Mouse (Mus musculus) ovary, postnatal 36 days (tissue): Measurements from ENCODE around the gene Siglece.
A peak's percentile ranks its signal among the peaks of the same experiment; 100 is the strongest.

ENCODE experiments used
- DNase-seq: peaks from one replicate; pipeline ENCODE4 v3.0.0; 2022; ENCODE audit warnings: low spot score, mixed read lengths

Siglece gene

DNA sequence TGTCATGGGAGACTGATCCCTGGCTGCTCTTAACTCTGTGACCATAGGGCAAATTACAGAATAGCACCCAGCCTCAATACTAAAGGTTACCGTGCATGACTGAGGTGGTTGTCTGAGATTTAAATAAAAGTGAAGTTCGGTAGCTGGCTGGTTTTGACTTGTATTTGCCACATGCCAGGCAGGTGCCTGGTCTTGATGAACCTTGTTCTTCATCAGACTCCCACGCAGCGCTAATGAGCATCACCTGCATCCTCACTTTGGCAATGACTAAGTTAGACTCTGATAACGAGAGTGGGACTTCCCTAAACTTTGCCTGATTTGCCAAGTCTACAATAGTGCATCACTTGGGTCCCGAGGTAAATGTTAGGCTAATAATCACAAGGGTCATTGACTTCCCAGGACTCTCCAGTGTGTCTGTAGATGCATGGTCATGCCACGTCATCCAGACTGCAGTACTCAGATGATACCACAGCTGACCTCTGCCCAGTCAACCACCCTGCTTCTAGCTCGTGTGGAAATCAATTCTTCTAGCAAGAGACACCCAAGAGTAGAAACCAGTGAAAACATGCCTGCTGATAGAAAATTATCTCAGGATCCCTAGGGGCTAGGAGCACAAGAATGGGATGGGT lies 34.1 kb downstream of the Siglece start:
- no peak for DNase-seq

DNA sequence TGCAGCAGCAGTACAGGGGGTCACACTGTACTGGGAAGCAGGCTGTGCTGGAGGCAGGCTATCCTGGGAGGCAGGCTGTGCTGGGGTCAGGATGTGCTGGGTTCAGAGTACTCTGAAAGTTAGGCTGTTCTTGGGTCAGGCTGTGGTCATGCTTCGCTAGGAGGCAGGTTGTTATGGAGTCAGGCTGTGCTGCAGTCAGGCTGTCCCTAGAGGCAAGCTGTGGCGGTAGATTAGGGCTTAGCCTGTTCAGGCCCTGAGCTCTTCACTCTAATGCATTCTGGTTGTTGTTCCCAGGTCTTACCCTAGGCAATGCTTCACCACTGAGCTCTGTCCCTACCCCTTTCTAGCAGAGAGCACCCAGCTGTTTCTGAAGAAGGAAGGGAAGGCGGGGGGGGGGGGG lies 34.9 kb downstream of the Siglece start:
- no peak for DNase-seq

DNA sequence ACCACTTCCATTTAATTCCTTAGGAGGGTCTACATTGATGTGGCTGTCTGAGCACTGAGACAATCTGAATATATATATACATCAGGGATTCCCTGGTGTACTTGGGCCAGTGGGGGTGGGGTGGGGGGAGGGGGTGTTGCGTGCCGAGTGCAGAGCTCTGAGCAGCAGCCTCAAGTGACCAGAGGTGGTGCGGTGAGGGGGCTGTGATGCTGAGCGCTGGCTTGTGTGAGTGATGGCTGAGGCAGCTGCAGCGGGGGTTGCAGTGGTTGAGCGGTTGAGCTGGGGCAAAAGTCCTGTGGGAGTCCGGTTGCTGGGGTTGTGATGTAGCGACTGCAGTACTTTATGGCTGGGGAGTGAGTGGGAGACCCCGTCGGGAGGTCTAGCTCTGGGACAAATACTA lies 36.1 kb downstream of the Siglece start:
- DNase-seq: no peak

DNA sequence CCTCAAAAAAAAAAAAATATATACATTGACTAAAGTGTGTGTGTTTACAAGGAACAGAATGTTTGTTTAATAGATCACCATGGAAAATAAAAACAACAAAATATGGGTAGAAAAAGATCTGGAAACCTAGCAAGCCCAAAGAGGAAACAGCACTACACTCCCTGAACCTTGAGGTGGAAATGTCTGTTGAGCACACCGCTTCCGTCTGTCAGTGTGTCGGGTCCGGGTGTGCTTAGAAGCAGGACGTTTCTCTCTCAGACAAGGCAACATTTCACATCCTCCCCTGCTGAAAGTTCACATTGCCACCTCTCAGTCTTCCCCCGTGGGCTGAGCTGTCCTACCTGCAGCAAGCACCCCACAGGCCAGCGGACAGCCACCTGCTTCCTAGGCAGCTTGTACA lies 37.0 kb downstream of the Siglece start:
- DNase-seq: no peak

DNA sequence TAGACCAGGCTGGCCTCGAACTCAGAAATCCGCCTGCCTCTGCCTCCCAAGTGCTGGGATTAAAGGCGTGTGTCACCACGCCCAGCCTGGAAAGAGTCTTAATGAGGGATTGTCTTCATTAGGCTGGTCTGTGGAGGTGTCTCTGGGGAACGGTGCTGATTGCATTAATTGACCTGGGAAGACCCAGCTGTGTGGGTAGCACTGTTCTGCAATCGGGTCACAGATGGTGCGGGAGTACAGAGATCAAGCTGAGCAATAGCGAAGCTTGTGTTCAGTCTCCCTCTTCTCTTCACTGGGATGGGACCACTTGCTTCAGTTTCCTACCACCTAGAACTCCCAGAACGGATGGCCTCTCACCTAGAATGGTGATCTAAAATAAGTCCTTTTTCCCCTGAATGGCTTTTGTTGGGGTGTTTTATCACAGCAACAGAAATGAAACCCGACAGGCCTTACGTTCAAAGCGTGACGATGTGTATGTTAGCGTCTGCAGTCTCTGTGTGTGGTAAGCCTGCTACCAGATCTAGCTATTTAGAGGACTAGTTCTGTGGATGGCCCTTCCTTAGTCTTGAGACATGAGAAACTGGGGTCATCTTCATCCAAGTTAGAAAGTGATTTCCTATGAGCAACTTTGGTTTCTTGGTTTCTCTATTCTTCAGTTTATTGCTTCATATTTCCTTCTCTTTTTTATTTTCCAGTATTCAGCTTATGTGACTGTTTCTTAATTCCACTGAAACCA lies 46.0 kb downstream of the Siglece start:
- DNase-seq: no peak

DNA sequence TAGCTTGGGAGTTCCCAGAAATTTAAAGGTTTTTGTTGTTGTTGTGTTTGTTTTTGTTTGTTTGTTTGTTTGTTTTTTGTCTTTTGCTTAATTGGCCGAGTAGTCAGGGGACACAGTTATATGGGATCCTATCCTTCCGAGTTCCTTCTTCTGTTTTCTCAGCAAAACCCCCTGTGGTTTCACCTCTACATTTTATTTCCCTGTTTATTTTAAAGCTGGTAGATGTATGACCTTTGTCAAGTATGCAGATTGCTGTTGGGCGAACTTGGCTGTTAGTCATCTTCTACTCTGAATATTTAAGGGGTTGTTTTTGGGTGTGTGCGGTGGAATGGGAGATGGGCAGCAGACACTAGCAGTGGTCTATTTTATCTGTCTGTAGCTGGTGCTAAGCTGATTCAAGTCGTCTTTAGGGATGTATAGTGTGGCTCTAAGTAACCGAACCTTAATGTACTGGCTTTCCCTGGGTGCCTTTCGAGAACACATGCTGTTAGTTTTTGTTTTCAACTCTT lies 51.6 kb downstream of the Siglece start:
- DNase-seq: no peak

DNA sequence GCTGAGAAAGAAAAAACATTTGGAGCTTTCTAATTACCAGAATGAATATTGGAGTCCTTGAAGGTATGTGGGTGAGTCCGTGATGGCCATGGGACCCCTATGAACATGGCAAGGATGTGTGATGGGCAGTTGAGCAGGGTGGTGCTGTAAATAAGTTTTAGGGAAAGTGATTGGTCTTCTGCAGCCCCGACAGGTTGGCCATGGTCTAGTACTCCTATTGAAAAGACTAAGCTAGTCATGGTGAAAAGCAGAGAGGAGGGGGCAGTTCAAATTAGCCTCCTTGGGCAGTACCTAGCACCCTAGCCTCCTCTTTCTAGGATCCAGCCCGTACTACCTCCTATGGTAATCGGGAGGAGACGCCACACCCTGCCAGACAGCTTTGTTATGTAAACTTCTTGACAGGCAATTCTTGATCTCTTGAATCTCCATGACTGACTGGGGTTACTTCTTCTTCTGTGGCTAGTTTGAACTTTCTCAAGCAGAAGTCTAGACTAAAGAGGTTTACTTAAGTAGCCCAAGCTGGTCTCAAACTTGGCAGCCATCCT lies 52.1 kb downstream of the Siglece start:
- DNase-seq: no peak

DNA sequence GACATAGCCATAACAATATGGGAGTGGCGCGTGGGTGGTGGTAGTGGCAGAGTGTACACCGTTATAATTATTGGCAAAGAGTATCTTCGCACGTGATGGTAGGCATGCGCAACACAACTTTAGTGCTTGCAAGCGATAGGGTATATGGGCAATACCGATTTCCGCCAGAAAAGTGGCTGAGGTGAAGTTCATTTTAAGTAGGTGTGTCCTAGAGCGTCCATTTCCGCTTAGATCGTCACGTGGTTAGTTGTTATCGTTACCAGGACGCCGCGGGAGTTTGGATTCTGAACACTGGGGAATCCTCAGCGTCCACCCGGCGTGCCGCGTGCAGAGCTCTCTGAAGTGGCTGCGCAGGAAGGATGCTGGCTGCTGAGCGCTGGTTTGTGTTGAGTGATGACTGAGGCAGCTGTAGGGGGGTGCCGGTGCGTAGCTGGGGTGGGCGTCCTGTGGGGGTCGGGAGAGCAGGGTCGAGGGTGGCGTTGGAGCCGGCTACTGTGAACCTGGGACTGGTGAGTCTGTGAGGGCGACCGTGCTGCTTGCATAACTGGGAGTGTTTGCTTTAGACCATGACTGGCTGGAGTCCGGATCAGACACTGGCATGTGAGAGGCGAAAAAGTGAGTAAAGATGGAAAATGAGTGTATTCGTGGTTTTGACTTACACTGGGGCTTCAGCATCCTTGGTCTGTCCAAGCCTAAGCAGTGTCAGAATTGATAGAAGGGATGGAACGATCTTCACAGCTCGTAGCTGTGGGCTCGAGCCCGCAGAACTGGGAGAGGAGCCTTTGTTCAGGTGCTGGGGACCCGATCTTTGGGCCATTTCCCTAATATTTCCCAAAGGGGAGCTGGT lies 52.8 kb downstream of the Siglece start, which contains the start of gene Zfp819:
Gene Zfp819 (plus strand): TSS at position 274 of the 847 bp plus-strand sequence.
- peak; percentile 58 for DNase-seq

DNA sequence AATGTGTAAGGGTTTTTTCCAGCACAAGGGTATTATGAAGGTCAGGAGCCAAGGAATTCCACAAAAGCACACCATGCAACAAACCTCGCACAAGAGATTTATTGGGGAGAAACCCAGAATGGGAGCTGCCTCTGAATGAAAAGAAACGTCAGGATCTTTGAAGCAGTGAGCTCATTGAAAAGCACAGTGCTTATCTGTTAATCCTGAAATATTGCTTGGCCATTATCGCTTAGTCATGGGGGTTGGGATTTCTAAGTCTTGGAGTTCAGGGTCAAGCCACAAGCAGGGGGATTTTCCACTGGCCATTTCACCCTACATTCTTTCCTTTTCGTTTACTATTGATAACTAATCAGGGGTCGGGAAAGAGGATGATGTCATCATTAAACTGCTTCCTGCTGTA lies 58.1 kb downstream of the Siglece start:
- no peak for DNase-seq
